Mouse (Mus musculus) layer of hippocampus, adult 6 months (tissue): ENCODE data around the gene Pfkfb3. TPM values are rescaled to one million over a fixed set of nuclear protein-coding genes. Genes with fewer than 3 reads are reported as not detected.

Experiments used
- long read RNA-seq, 2 experiments: library from polyadenylated mRNA; unstranded; transcript quantifications; one replicate each; pipeline ENCODE4 v2.0.0; 2019 to 2020
- polyA plus RNA-seq: library from polyadenylated mRNA; unstranded; fragments of <200 nt; fragmentation: Nextera tagmentation; gene quantifications from 2 replicates; pipeline ENCODE4 v1.2.3, GENCODE M21; 2021

Pfkfb3 gene
- 5.2 and 5.5 TPM in 2 replicates for polyA plus RNA-seq
- long read RNA-seq, experiment 1, partial matches to known transcripts: 0 of 3 reads
- long read RNA-seq, experiment 1, other reads (novel, unspliced or antisense): 3 of 3 reads
- long read RNA-seq, experiment 2, full-length matches to known transcripts: 18 of 37 reads
- long read RNA-seq, experiment 2, partial matches to known transcripts: 0 of 37 reads
- long read RNA-seq, experiment 2, other reads (novel, unspliced or antisense): 19 of 37 reads

DNA sequence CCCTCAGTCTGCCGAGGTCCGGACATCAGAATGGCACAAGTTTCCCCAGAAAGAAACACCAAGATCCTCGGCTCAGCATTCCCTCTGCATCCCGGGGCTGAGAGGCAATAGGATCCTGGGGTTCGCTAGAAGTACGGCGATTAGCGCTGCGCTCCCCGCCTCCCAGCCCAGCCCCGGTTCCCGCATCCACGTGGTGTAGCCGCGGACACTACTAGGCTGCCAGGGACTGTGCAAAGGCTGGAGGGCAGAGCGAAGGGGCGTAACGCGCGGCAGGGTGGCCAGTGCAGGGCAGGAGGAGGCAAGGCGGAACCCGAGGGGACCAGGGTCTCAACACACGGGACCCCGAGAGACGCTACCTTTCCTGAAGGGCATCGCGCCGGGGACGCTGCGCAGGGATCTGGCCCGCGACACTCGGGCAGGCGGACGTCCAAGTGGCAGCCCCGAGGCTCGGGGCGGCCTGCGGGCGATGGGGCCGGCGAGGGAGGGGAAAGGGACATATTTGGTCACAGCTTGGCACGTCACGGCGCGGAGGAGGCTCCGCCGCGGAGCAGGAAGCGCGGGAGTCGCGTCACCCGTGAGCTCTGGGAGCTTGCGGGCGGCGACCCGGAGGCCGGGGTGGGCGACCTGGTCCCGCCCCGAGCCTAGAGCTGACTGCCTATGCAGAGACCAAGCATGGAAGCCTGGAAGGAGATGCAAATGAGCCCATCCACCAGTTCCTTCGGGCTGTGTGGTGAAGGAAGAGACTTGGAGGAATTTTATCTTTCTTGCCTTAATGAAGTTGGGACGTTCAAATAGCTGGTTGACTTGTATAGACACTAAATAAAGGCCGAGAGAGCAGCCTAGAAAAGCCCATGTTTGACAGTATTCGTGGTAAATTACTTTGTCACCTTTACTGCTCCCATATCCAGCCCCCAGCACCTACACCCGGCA, at the start of gene Pfkfb3:
TSS of gene Pfkfb3 (minus strand) at position 607 of the 930 bp plus-strand sequence.

Other genes starting within 250 kb of the Pfkfb3 start
- gene Rbm17, start 50.1 kb upstream of the Pfkfb3 start, polyA plus RNA-seq: 48.8 and 53.8 TPM in 2 replicates
- not detected in 2 replicates for gene Gm17490, start 72.2 kb upstream of the Pfkfb3 start, polyA plus RNA-seq
- 0.03 TPM in 1 of 2 replicates, not detected in the other for gene Il2ra, start 88.7 kb upstream of the Pfkfb3 start, polyA plus RNA-seq
- 2.6 and 3.1 TPM in 2 replicates for gene Il15ra, start 151.2 kb upstream of the Pfkfb3 start, polyA plus RNA-seq
- 35.7 and 41.5 TPM in 2 replicates for gene Fbh1, start 223.5 kb upstream of the Pfkfb3 start, polyA plus RNA-seq
- 5.6 and 5.8 TPM in 2 replicates for gene Ankrd16, start 223.8 kb upstream of the Pfkfb3 start, polyA plus RNA-seq